ENCODE assay signal across 27 mouse cellular contexts in genomic region chr19:3651989-3652388, GRCm38 (mm10).
"Had no signal": no experiment of that assay in that cellular context is flagged by ENCODE, and none has a peak within 500 bp of the region (broad histone marks: within the 10 kb centered on the region; RNA-seq: fewer than 3 reads in every experiment).

No protein-coding gene starts in this region.

- H3K4me2 ChIP-seq: embryonic facial prominence, embryonic 12.5 days; embryonic facial prominence, embryonic 13.5 days; embryonic facial prominence, embryonic 15.5 days; forebrain, embryonic 12.5 days; forebrain, embryonic 13.5 days; forebrain, embryonic 15.5 days had no signal

- H3K27ac ChIP-seq: embryonic facial prominence, embryonic 10.5 days; embryonic facial prominence, embryonic 12.5 days; embryonic facial prominence, embryonic 13.5 days; embryonic facial prominence, embryonic 15.5 days; forebrain, embryonic 10.5 days; forebrain, embryonic 12.5 days; forebrain, embryonic 13.5 days; forebrain, embryonic 15.5 days; gastrocnemius, adult 2 months had no signal

- H3K27me3 ChIP-seq: embryonic facial prominence, embryonic 12.5 days; embryonic facial prominence, embryonic 13.5 days; embryonic facial prominence, embryonic 15.5 days; forebrain, embryonic 12.5 days; forebrain, embryonic 13.5 days; forebrain, embryonic 15.5 days had no signal

- H3K4me1 ChIP-seq: forebrain, embryonic 12.5 days; forebrain, embryonic 13.5 days; forebrain, embryonic 15.5 days had no signal

- H3K9me3 ChIP-seq: embryonic facial prominence, embryonic 15.5 days; forebrain, embryonic 13.5 days; forebrain, embryonic 15.5 days had no signal

- ATAC-seq: forebrain, embryonic 13.5 days; forebrain, embryonic 14.5 days; forebrain, embryonic 15.5 days; forebrain, embryonic 16.5 days; forebrain, postnatal 0 days had no signal

- DNase-seq: cerebellum, adult 18-20 months; cerebellum, adult 2 months; cerebellum, adult 8-10 months; cerebellum, adult 9-10 months; cerebellum, adult 9-11 months; cerebellum, postnatal 14 days; cerebellum, postnatal 25 days; cerebellum, postnatal 36 days; embryo, embryonic 11 days; forebrain, postnatal 0 days; gastrocnemius, adult 2 months; gastrocnemius, postnatal 10 days; gastrocnemius, postnatal 14 days; gastrocnemius, postnatal 25 days; gastrocnemius, postnatal 36 days; heart, adult 18-20 months had no signal

- H3K9ac ChIP-seq: embryonic facial prominence, embryonic 12.5 days; embryonic facial prominence, embryonic 13.5 days; embryonic facial prominence, embryonic 15.5 days; forebrain, embryonic 12.5 days; forebrain, embryonic 13.5 days; forebrain, embryonic 15.5 days; forebrain, postnatal 0 days had no signal

- H3K4me3 ChIP-seq: embryonic facial prominence, embryonic 10.5 days; embryonic facial prominence, embryonic 12.5 days; embryonic facial prominence, embryonic 13.5 days; embryonic facial prominence, embryonic 15.5 days; erythroblast, embryonic 14.5 days; forebrain, embryonic 10.5 days; forebrain, embryonic 12.5 days; forebrain, embryonic 13.5 days; forebrain, embryonic 15.5 days; gastrocnemius, adult 2 months had no signal
